Comparison of ENCODE assay signal across 17 mouse cellular contexts in the genomic region with DNA sequence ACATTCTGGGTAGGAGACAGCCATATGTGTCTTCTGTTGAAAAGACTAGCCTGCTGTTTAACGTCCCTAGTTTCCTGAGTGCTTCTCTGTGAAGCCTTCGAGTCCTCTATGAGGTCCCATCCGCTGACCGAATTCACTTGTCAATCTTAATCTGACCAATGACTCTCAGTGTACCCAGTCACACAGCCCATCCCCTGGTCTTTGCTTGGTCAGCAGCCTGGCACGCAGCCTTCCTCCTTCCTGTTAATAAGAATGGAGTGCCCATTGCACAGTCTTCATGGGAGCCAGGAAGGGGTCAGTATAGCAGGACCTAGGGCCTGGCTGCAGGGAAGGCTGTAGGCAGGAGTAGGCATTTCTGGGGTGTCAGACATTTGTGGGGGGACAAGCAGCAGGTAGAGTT. TPM values are rescaled to one million over a fixed set of nuclear protein-coding genes. Genes with fewer than 3 reads are reported as not detected.
DNase-seq lines count a peak whose midpoint lies in the region; ATAC-seq and TF ChIP-seq lines count a peak whose summit lies in the region.
"Had no signal": no experiment of that assay in that cellular context is flagged by ENCODE, and none has a peak within 500 bp of the region (broad histone marks: within the 10 kb centered on the region; RNA-seq: fewer than 3 reads in every experiment).

No protein-coding gene starts in this region.

- no peaks in the 10 kb centered on the region for H3K36me3 ChIP-seq in hindbrain, embryonic 13.5 days
- no peaks in the 10 kb centered on the region for H3K36me3 ChIP-seq in hindbrain, embryonic 11.5 days (ENCODE audit: control insufficient read depth, insufficient read depth, low read length)
- H3K36me3 ChIP-seq in lung, postnatal 0 days (ENCODE audit: insufficient read depth, low read length): no peaks in the 10 kb centered on the region
- no peaks in the 10 kb centered on the region for H3K36me3 ChIP-seq in liver, embryonic 15.5 days (replicated peaks)
- H3K36me3 ChIP-seq in stomach, embryonic 15.5 days: no peaks in the 10 kb centered on the region
- H3K36me3 ChIP-seq: forebrain, embryonic 10.5 days; midbrain, embryonic 13.5 days had no signal

- no peak for DNase-seq in hindbrain, embryonic 11.5 days (ENCODE audit: low spot score)
- DNase-seq in lung, postnatal 0 days (ENCODE audit: low spot score): peak; percentile 24
- no peak for DNase-seq in lung, adult 2 months
- DNase-seq in urinary bladder, postnatal 4 days (ENCODE audit: low spot score in 2 of 2): no peak
- DNase-seq: adrenal gland, postnatal 10 days; gastrocnemius, postnatal 14 days; heart, postnatal 36 days; left cerebral cortex, postnatal 4 days had no signal

- no peak for ATAC-seq in hindbrain, embryonic 13.5 days (ENCODE audit: low FRiP score)
- ATAC-seq in hindbrain, embryonic 11.5 days (ENCODE audit: low FRiP score): no peak
- no peak for ATAC-seq in lung, postnatal 0 days
- no peak for ATAC-seq in liver, embryonic 15.5 days (ENCODE audit: insufficient read depth)
- ATAC-seq in stomach, embryonic 15.5 days (ENCODE audit: insufficient read depth, low FRiP score, low read depth): no peak
- ATAC-seq: CD4-positive, CD25-positive, alpha-beta regulatory T cell, adult 4 months; inflammation-experienced regulatory T-cells, adult 6 months; midbrain, embryonic 13.5 days had no signal

- H3K27me3 ChIP-seq in hindbrain, embryonic 13.5 days: 0 out of 2 replicates have a peak, but pooled peaks cover 2% of the 10 kb centered on the region
- H3K27me3 ChIP-seq in hindbrain, embryonic 11.5 days (ENCODE audit: control insufficient read depth, insufficient read depth, low read length): no peaks in the 10 kb centered on the region
- no peaks in the 10 kb centered on the region for H3K27me3 ChIP-seq in lung, postnatal 0 days (replicated peaks; ENCODE audit: insufficient read depth, low read length)
- H3K27me3 ChIP-seq in liver, embryonic 15.5 days: peaks cover 4% of the 10 kb centered on the region
- no peaks in the 10 kb centered on the region for H3K27me3 ChIP-seq in stomach, embryonic 15.5 days (replicated peaks)
- H3K27me3 ChIP-seq: midbrain, embryonic 13.5 days had no signal

- no peak for TF ChIP-seq POLR2A in lung, adult 2 months (IDR thresholded peaks at IDR 0.05; ENCODE audit: borderline replicate concordance, extremely low read depth, low read depth, low read length)

- H3K27ac ChIP-seq in hindbrain, embryonic 13.5 days: no peak overlapping the region
- H3K27ac ChIP-seq in hindbrain, embryonic 11.5 days (ENCODE audit: low read depth, low read length): no peak overlapping the region
- H3K27ac ChIP-seq in lung, postnatal 0 days (ENCODE audit: low read length): no peak overlapping the region
- H3K27ac ChIP-seq in liver, embryonic 15.5 days (replicated peaks): peak overlapping the region; percentile 65; the same call in 1 of the 2 replicates
- peak overlapping the region; percentile 41; the same call in 1 of the 2 replicates for H3K27ac ChIP-seq in stomach, embryonic 15.5 days
- H3K27ac ChIP-seq: forebrain, embryonic 10.5 days; midbrain, embryonic 13.5 days had no signal

- no peak for TF ChIP-seq CTCF in lung, postnatal 0 days (IDR thresholded peaks at IDR 0.05)
- no peak for TF ChIP-seq CTCF in lung, adult 2 months (IDR thresholded peaks at IDR 0.05; ENCODE audit: insufficient read depth, low read length)

- no peak for TF ChIP-seq EP300 in lung, postnatal 0 days (IDR thresholded peaks at IDR 0.05)

- H3K9ac ChIP-seq in hindbrain, embryonic 13.5 days: 0 out of 2 replicates have a peak overlapping the region, but pooled peaks have one; percentile 24
- H3K9ac ChIP-seq in hindbrain, embryonic 11.5 days (ENCODE audit: low read depth, low read length): no peak overlapping the region
- no peak overlapping the region for H3K9ac ChIP-seq in lung, postnatal 0 days (replicated peaks; ENCODE audit: low read depth)
- no peak overlapping the region for H3K9ac ChIP-seq in liver, embryonic 15.5 days
- no peak overlapping the region for H3K9ac ChIP-seq in stomach, embryonic 15.5 days
- H3K9ac ChIP-seq: midbrain, embryonic 13.5 days had no signal

- peaks cover 26% of the 10 kb centered on the region for H3K4me1 ChIP-seq in hindbrain, embryonic 13.5 days (replicated peaks)
- peaks cover 11% of the 10 kb centered on the region for H3K4me1 ChIP-seq in hindbrain, embryonic 11.5 days (replicated peaks; ENCODE audit: control insufficient read depth, insufficient read depth, low read length)
- no peaks in the 10 kb centered on the region; the same call in 1 of the 2 replicates for H3K4me1 ChIP-seq in lung, postnatal 0 days (ENCODE audit: insufficient read depth, low read depth, low read length)
- peaks cover 7% of the 10 kb centered on the region for H3K4me1 ChIP-seq in lung, adult 2 months (ENCODE audit: control insufficient read depth, insufficient read depth, low read length)
- H3K4me1 ChIP-seq in liver, embryonic 15.5 days (replicated peaks): peaks cover 93% of the 10 kb centered on the region
- peaks cover 31% of the 10 kb centered on the region for H3K4me1 ChIP-seq in stomach, embryonic 15.5 days

- no peak overlapping the region for H3K4me2 ChIP-seq in hindbrain, embryonic 13.5 days
- no peak overlapping the region for H3K4me2 ChIP-seq in hindbrain, embryonic 11.5 days (replicated peaks; ENCODE audit: low read depth, low read length)
- no peak overlapping the region for H3K4me2 ChIP-seq in lung, postnatal 0 days (replicated peaks; ENCODE audit: low read depth, low read length)
- H3K4me2 ChIP-seq in liver, embryonic 15.5 days: no peak overlapping the region
- no peak overlapping the region for H3K4me2 ChIP-seq in stomach, embryonic 15.5 days
- H3K4me2 ChIP-seq: heart, embryonic 11.5 days; midbrain, embryonic 13.5 days had no signal

- no peak overlapping the region for H3K4me3 ChIP-seq in hindbrain, embryonic 13.5 days
- H3K4me3 ChIP-seq in hindbrain, embryonic 11.5 days (ENCODE audit: low read depth, low read length): no peak overlapping the region
- H3K4me3 ChIP-seq in lung, postnatal 0 days (ENCODE audit: low read depth, low read length): no peak overlapping the region
- no peak overlapping the region for H3K4me3 ChIP-seq in lung, adult 2 months (replicated peaks; ENCODE audit: extremely low read depth, low read depth, low read length)
- H3K4me3 ChIP-seq in liver, embryonic 15.5 days (replicated peaks): no peak overlapping the region
- no peak overlapping the region for H3K4me3 ChIP-seq in stomach, embryonic 15.5 days (replicated peaks)
- H3K4me3 ChIP-seq: forebrain, embryonic 10.5 days; midbrain, embryonic 13.5 days; myocyte had no signal

- H3K9me3 ChIP-seq in hindbrain, embryonic 13.5 days: no peaks in the 10 kb centered on the region
- H3K9me3 ChIP-seq in hindbrain, embryonic 11.5 days (ENCODE audit: control insufficient read depth, low read length): no peaks in the 10 kb centered on the region
- H3K9me3 ChIP-seq in lung, postnatal 0 days (ENCODE audit: low read length): no peaks in the 10 kb centered on the region
- H3K9me3 ChIP-seq in liver, embryonic 15.5 days (replicated peaks): no peaks in the 10 kb centered on the region
- no peaks in the 10 kb centered on the region for H3K9me3 ChIP-seq in stomach, embryonic 15.5 days
- H3K9me3 ChIP-seq: forebrain, embryonic 10.5 days; midbrain, embryonic 13.5 days had no signal

- 77% methylated on average over 5 of the region's 5 CpGs for WGBS in hindbrain, embryonic 13.5 days
- 75% methylated on average over 5 of the region's 5 CpGs for WGBS in hindbrain, embryonic 11.5 days
- 59% methylated on average over 5 of the region's 5 CpGs for WGBS in lung, postnatal 0 days
- WGBS in lung, adult 2 months: 43% methylated on average over 5 of the region's 5 CpGs
- 60% methylated on average over 5 of the region's 5 CpGs for WGBS in liver, embryonic 15.5 days (ENCODE audit: insufficient replicate concordance)
- WGBS in stomach, embryonic 15.5 days: 60% methylated on average over 5 of the region's 5 CpGs

RNA-seq across cellular contexts. Expression of gene Lrrc25, which starts 1.5 kb away (rescaled TPM):
- 1.5 and 1.9 TPM in 2 replicates for polyA plus RNA-seq in hindbrain, embryonic 13.5 days (2015; fragmentation: Nextera tagmentation; extraction: Ambion mirVana)
- polyA plus RNA-seq in hindbrain, embryonic 11.5 days (2014; fragmentation: Nextera tagmentation; extraction: Ambion mirVana): 0.85 and 0.97 TPM in 2 replicates
- polyA plus RNA-seq in lung, postnatal 0 days (2015; fragmentation: Nextera tagmentation; extraction: Ambion mirVana): 4.2 TPM in 2 replicates
- polyA plus RNA-seq in lung, adult 2 months (2012; rRNA removed): 10.4 and 10.5 TPM in 2 replicates
- 7.2 and 7.4 TPM in 2 replicates for polyA plus RNA-seq in liver, embryonic 15.5 days (2015; fragmentation: Nextera tagmentation; extraction: Ambion mirVana)
- polyA plus RNA-seq in stomach, embryonic 15.5 days (2015; fragmentation: Nextera tagmentation; extraction: Ambion mirVana): 3.7 and 3.9 TPM in 2 replicates
- polyA plus RNA-seq: myocyte had no signal

RNA-seq across cellular contexts. Expression of gene Ssbp4, which starts 5.8 kb away (rescaled TPM):
- polyA plus RNA-seq in hindbrain, embryonic 13.5 days (2015; fragmentation: Nextera tagmentation; extraction: Ambion mirVana): 122 and 132 TPM in 2 replicates
- 126 and 129 TPM in 2 replicates for polyA plus RNA-seq in hindbrain, embryonic 11.5 days (2014; fragmentation: Nextera tagmentation; extraction: Ambion mirVana)
- polyA plus RNA-seq in lung, postnatal 0 days (2015; fragmentation: Nextera tagmentation; extraction: Ambion mirVana): 117 and 125 TPM in 2 replicates
- 228 and 351 TPM in 2 replicates for polyA plus RNA-seq in lung, adult 2 months (2012; rRNA removed)
- polyA plus RNA-seq in liver, embryonic 15.5 days (2015; fragmentation: Nextera tagmentation; extraction: Ambion mirVana): 37.8 and 47.7 TPM in 2 replicates
- polyA plus RNA-seq in stomach, embryonic 15.5 days (2015; fragmentation: Nextera tagmentation; extraction: Ambion mirVana): 104 and 117 TPM in 2 replicates

RNA-seq across cellular contexts. Expression of gene Gdf15, which starts 17.8 kb away (rescaled TPM):
- 0.12 and 0.14 TPM in 2 replicates for polyA plus RNA-seq in hindbrain, embryonic 13.5 days (2015; fragmentation: Nextera tagmentation; extraction: Ambion mirVana)
- polyA plus RNA-seq in hindbrain, embryonic 11.5 days (2014; fragmentation: Nextera tagmentation; extraction: Ambion mirVana): not detected in 2 replicates
- 1.3 and 2.3 TPM in 2 replicates for polyA plus RNA-seq in lung, postnatal 0 days (2015; fragmentation: Nextera tagmentation; extraction: Ambion mirVana)
- 5.4 and 6.6 TPM in 2 replicates for polyA plus RNA-seq in lung, adult 2 months (2012; rRNA removed)
- polyA plus RNA-seq in liver, embryonic 15.5 days (2015; fragmentation: Nextera tagmentation; extraction: Ambion mirVana): 3.4 and 4.3 TPM in 2 replicates
- 0.95 and 1.4 TPM in 2 replicates for polyA plus RNA-seq in stomach, embryonic 15.5 days (2015; fragmentation: Nextera tagmentation; extraction: Ambion mirVana)
- polyA plus RNA-seq: CD4-positive, CD25-positive, alpha-beta regulatory T cell, adult 4 months; forebrain, embryonic 10.5 days; inflammation-experienced regulatory T-cells, adult 6 months had no signal

RNA-seq across cellular contexts. Expression of gene Isyna1, which starts 20.3 kb away (rescaled TPM):
- polyA plus RNA-seq in hindbrain, embryonic 13.5 days (2015; fragmentation: Nextera tagmentation; extraction: Ambion mirVana): 121 and 125 TPM in 2 replicates
- 57.9 and 65.1 TPM in 2 replicates for polyA plus RNA-seq in hindbrain, embryonic 11.5 days (2014; fragmentation: Nextera tagmentation; extraction: Ambion mirVana)
- 49.1 and 57.8 TPM in 2 replicates for polyA plus RNA-seq in lung, postnatal 0 days (2015; fragmentation: Nextera tagmentation; extraction: Ambion mirVana)
- polyA plus RNA-seq in lung, adult 2 months (2012; rRNA removed): 102 and 112 TPM in 2 replicates
- polyA plus RNA-seq in liver, embryonic 15.5 days (2015; fragmentation: Nextera tagmentation; extraction: Ambion mirVana): 43.2 and 44.7 TPM in 2 replicates
- polyA plus RNA-seq in stomach, embryonic 15.5 days (2015; fragmentation: Nextera tagmentation; extraction: Ambion mirVana): 127 and 133 TPM in 2 replicates

RNA-seq across cellular contexts. Expression of gene Pgpep1, which starts 45.7 kb away (rescaled TPM):
- polyA plus RNA-seq in hindbrain, embryonic 13.5 days (2015; fragmentation: Nextera tagmentation; extraction: Ambion mirVana): 103 and 105 TPM in 2 replicates
- 170 TPM in 2 replicates for polyA plus RNA-seq in hindbrain, embryonic 11.5 days (2014; fragmentation: Nextera tagmentation; extraction: Ambion mirVana)
- 32.9 and 34.4 TPM in 2 replicates for polyA plus RNA-seq in lung, postnatal 0 days (2015; fragmentation: Nextera tagmentation; extraction: Ambion mirVana)
- 32.2 and 33.7 TPM in 2 replicates for polyA plus RNA-seq in lung, adult 2 months (2012; rRNA removed)
- polyA plus RNA-seq in liver, embryonic 15.5 days (2015; fragmentation: Nextera tagmentation; extraction: Ambion mirVana): 21.7 and 22.3 TPM in 2 replicates
- polyA plus RNA-seq in stomach, embryonic 15.5 days (2015; fragmentation: Nextera tagmentation; extraction: Ambion mirVana): 49.9 and 57.9 TPM in 2 replicates

Comparison
In these comparisons a context has a peak if more than half of its experiments do, and no peak if none do; other contexts are left out.
1. H3K27ac ChIP-seq: peak in liver, embryonic 15.5 days (single experiment) and stomach, embryonic 15.5 days (single experiment); none in hindbrain, embryonic 13.5 days (single experiment), hindbrain, embryonic 11.5 days (single experiment) and lung, postnatal 0 days (single experiment).